Mouse (Mus musculus) layer of hippocampus, adult 2 months (tissue): ENCODE data around the gene Paqr8. TPM values are rescaled to one million over a fixed set of nuclear protein-coding genes. Genes with fewer than 3 reads are reported as not detected.

ENCODE experiments used
- DNase-seq, 2 experiments: peaks; one replicate each; pipeline ENCODE4 v3.0.0; 2022; ENCODE audit warnings: low spot score in 2 of 2
- H3K27ac ChIP-seq: fragments of 200-600 bp; 2 replicates; pipeline ENCODE4 v1.8.1; 2022
- H3K4me3 ChIP-seq: fragments of 200-600 bp; 2 replicates; pipeline ENCODE4 v1.8.1; 2022; ENCODE audit warnings: mild to moderate bottlenecking
- CTCF ChIP-seq: fragments of 200-600 bp; conservative IDR thresholded peaks from 2 replicates; pipeline ENCODE4 v1.8.1; 2022; ENCODE audit warnings: antibody characterized with exemption, mild to moderate bottlenecking, moderate library complexity
- long read RNA-seq, 2 experiments: library from polyadenylated mRNA; stranded (forward); transcript quantifications; one replicate each; pipeline ENCODE4 v2.0.0; 2021; ENCODE audit warnings: borderline mapping rate in 2 of 2
- total RNA-seq, 2 experiments: library from RNA; stranded (reverse); gene quantifications; 2 replicates each; pipeline ENCODE4 v1.2.3; 2021

The Paqr8 gene
- total RNA-seq = 100 to 1,000 TPM; 143 to 157 TPM
- long read RNA-seq, experiment 1, full-length matches to known transcripts = 29 of 79 reads
- long read RNA-seq, experiment 1, partial matches to known transcripts = 1 of 79 reads
- long read RNA-seq, experiment 1, other reads (novel, unspliced or antisense) = 49 of 79 reads
- long read RNA-seq, experiment 2, full-length matches to known transcripts = 32 of 110 reads
- long read RNA-seq, experiment 2, partial matches to known transcripts = 4 of 110 reads
- long read RNA-seq, experiment 2, other reads (novel, unspliced or antisense) = 74 of 110 reads

DNA sequence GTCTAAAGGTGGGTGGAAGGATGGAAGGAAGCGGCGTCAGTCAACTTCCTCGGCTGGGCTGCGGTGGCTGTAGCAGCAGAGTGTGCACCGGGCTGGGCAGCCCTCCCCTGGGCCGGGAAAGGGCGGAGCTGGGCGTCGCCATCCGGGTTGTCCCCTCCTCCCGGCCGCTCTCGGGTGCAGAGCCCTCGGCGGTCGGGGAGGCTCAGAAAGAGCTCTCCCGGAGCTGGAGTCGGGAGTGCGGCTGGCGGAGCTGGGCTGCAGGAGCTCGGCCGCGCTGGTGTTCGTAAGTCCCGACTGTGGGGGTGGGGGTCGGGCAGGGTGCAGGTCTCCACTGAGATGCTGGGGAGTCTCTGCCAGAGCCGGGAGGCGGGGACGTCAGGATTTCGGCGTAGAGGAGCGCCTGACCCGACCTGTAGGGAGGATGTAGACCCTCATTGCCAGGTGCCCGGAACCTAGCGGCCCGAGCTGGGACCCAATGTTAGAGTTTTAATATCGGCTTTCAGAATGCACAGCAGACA, at the start of gene Paqr8:
Gene Paqr8 (plus strand): TSS at position 203 of the 518 bp plus-strand sequence.
- Histone ChIP-seq H3K27ac (peak within 1 kb of the TSS; percentile 94), H3K4me3 (peak within 1 kb of the TSS; percentile 96)
- TF ChIP-seq CTCF = no peak
- DNase-seq = peak; percentile 91

DNA sequence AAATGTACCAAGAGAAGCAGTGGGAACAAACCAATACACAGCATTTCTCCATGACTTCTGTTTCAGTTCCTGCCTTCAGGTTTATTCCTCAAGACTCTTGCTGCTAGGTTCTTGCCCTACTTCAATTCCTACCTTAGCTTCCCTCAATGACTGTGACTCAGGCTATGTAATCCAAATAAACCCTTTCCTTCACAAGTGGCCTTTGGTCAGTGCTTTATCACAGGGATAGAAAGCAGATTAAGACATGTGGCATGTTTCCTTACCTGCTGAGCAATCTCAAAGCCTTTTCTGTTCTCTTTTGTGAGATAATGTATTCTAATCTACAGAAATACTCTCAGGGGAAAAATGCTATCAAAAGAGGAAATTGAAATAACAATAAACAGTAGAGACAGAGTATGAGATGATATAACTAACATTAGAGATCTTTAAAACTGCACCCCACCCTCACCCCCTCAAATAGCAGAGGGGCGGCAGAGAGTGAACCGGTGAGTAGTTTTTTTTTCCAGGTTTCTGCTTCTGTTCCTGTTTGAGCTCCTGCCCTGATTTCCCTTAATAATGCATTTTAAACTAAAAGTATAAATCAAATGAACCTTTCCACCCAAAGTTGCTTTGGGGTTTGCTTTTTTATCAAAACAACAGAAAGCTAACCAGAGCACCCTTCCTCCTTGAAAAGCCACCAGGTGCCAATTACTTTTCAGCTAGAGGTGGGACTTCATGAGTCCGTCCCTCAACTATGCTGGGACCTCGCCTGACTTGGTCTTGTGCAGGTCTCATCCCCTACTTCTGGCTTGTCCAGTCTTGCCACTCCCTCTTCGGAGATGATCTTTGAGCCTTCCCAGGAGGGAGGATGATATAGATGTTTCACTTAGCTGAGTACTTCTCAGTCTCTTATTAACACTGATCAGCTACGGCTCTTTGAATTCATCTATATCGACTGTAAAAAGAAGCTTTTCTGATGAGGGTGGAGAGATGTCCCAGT, 33.2 kb upstream of the Paqr8 start:
- TF ChIP-seq CTCF = no peak
- Histone ChIP-seq H3K27ac (no peak overlapping the region), H3K4me3 (no peak overlapping the region)
- no peak for DNase-seq

DNA sequence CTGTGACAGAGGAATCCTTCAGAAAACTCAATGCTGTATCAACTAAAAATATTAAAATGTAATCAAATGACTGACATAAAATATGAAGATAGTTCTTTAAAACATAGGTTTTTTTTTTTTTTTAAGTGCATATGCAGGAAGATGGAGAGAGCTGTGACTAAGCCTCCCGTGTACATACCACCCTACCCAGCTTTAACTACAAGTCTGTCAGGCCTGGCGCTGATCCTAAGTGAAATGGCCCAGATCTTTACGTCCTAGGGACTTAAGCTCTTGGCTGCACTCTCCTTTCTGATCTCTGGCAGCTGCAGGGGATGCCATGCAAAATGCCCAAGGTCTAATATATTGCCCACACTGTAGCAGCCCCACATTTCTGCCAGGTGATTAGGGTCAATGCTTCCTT, 29.6 kb upstream of the Paqr8 start:
- H3K27ac ChIP-seq = no peak overlapping the region
- no peak for DNase-seq
- no peak for TF ChIP-seq CTCF
- no peak overlapping the region for H3K4me3 ChIP-seq

DNA sequence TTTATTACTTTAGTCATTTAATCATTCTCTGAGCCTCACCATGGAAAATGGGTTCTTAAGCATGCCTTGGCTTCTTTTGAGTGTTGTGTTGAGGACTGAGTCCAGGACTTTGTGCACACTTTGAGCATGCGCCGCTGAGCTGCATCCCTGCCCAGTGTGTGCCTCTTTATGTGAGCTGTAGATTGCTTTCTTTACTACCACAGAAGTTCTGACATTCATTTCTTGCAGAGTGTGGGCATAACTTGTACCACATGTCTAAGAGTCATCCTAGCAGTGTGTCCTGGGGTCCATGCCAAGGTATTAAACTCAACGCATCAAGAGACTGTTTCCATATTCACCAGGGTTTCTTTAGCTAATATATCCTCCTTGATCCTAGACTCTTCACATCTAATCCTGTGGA, 28.5 kb upstream of the Paqr8 start:
- TF ChIP-seq CTCF = no peak
- no peak for DNase-seq
- H3K4me3 ChIP-seq = no peak overlapping the region
- no peak overlapping the region for H3K27ac ChIP-seq

DNA sequence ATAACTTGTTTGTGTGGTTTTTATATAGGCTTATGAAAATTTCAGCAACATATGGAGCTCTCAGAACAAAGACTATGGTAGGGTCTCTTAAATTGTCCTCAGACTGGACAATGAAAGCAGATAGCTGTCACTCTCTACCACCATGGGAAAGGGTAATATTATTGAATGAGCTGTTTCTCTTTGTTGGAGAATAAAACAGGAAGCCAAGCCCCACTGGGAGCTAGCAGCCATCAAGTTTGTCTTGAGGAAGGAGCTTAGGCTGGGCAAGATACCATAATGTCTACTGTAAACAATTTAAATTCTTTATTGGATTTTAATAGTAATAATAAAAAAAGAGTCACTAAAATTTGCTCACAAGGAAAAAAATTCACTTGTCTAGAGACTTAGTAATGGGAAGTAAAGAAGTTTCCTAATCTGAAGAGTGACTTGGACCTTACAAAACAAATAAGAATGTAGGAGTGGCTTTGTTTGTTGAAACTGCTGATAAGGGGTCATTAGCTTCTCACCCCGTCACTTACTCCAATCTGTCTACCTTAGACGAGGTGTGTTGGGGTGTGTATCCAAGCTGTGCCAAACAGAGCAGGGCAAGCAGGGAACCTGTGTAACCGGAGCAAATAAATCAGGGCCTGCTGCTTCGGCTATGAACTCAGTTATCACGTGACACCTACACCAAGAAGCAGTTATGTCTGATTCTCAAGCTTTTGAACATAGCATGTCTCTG, 26.8 kb upstream of the Paqr8 start:
- no peak overlapping the region for H3K4me3 ChIP-seq
- DNase-seq = no peak
- no peak overlapping the region for H3K27ac ChIP-seq
- TF ChIP-seq CTCF = no peak

DNA sequence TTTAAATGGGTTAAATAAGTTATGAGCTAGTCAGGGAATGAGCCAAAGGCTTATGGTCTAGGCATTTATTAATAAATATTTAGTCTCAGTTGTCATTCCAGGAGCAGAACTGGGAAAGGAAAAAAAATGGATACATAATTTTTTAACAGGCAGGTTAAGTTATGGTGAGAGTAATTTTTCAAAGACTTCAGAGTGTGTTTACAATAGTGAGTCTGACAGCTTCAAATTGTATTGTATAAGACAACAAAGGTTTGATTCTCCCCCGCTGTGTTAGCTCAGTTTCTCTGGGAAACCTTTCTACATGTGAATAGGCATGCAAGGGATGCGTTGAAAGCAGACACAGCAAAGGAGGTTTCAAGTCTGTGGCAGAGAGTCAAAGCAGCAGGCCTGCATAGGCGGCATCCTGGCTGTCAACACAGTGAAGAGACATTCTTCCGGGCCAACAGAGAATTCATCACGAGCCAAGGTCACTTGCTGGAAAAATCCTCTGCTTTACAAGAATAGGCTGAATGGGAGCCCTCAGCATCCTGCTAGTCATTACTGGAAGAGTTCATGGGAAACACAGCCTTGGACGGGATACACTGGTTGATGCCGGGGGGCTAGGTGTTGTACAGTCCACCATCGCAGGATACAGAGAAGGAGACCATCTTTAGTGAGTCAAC, 23.0 kb upstream of the Paqr8 start:
- no peak for DNase-seq
- no peak overlapping the region for H3K27ac ChIP-seq
- no peak overlapping the region for H3K4me3 ChIP-seq
- no peak for TF ChIP-seq CTCF

DNA sequence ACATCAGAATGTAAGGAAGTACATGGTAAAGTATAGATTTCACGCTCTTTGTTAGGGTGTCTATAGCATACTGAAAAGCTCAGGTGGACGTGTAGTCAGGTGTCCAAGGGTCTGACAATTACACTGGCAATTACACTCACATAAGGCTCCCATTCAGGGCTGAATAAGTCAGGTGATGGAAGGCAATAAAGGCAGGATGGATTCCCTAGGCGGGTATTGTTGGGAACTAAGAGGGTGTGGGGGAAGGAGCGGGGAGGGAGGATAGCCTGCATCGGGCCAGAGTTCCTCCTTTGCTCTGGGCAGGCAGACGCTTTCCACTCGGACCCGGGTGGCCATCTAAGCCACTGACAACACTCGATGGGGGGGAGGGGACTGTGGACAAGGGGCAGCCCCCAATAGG, 22.4 kb upstream of the Paqr8 start:
- no peak overlapping the region for H3K27ac ChIP-seq

DNA sequence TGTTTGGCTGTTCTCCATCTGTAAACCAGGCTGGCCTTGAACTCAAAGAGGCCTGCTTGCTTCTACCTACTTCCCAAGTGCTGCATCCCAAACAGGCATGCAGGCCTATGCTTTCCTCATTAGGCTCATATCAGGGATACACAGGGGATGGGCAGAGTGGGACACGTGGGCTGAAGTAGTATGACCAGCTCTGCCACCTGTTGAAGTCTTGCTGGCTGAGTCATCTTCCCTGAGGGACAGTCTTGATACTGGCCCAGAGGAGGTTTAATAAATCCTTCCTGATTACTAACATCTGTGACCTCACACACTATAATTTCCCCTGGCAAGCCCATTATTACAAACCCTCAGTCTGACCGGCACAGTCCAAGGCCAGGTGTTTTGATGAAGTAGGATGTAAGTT, 19.5 kb upstream of the Paqr8 start:
- H3K4me3 ChIP-seq = no peak overlapping the region
- no peak for TF ChIP-seq CTCF
- no peak for DNase-seq

More for the DNA sequence above, 22.4 kb upstream of the Paqr8 start:
- no peak for DNase-seq
- no peak for TF ChIP-seq CTCF
- no peak overlapping the region for H3K4me3 ChIP-seq

DNA sequence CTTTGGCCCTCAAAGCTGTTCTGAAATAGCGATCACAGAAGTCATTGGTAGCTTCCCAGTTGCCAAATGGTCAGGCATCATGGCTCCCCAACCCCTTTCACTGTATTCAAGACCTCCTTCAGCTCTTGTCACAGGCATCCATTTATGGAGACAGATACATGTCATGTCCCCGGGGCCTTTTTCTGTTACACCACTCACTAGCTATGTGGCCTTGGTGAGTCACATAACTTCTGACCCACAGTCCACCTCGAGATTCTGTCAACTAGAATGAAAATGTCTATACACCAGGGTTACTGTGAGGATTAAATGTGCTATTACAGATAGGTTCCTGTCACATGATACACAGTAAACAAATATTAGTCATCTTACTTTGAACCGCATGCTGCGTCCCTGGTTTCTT, 17.9 kb upstream of the Paqr8 start:
- no peak for TF ChIP-seq CTCF
- no peak for DNase-seq
- Histone ChIP-seq H3K27ac (no peak overlapping the region), H3K4me3 (no peak overlapping the region)

More for the DNA sequence above, 19.5 kb upstream of the Paqr8 start:
- no peak overlapping the region for H3K27ac ChIP-seq

DNA sequence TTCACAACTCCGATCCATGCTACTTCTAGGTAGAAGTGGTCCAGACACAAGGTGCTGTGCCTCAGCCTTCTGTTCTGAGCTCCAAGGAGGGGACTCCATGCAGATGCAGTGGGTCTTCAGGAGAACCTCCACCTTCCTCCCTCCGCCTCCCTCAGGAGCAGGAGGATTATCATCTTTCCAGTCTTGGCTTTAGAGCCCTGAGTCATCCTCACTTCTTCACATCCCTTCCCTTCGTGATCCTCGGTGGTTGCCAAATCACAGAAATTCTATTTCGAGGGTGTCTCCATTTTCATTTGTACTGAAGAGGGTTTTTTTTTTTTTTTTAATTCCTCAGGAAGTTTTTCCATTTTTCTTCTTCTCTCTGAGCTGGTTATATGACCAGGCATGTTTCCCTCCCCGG, 16.3 kb upstream of the Paqr8 start:
- no peak for DNase-seq
- H3K27ac ChIP-seq = no peak overlapping the region
- no peak overlapping the region for H3K4me3 ChIP-seq
- no peak for TF ChIP-seq CTCF

DNA sequence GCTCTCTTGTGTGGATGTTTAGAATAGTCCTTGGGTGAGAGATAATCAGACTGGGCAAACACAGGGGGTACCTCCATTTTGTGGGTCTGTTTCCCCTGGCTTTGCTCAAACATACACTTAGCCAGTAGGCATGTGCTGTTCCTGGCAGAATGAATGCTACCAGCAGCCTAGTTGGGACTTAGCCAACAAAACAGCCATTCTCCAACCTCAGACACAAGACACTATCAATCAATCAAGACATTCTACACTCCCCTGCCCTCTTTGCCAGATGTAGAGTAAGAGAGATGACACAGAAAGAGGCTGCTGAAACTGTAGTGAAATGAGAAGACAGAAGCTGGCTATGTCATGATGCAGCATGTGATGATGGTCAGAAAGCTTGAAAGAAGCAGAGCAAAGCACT, 13.1 kb upstream of the Paqr8 start:
- no peak for TF ChIP-seq CTCF
- no peak overlapping the region for H3K27ac ChIP-seq
- no peak for DNase-seq
- H3K4me3 ChIP-seq = no peak overlapping the region

DNA sequence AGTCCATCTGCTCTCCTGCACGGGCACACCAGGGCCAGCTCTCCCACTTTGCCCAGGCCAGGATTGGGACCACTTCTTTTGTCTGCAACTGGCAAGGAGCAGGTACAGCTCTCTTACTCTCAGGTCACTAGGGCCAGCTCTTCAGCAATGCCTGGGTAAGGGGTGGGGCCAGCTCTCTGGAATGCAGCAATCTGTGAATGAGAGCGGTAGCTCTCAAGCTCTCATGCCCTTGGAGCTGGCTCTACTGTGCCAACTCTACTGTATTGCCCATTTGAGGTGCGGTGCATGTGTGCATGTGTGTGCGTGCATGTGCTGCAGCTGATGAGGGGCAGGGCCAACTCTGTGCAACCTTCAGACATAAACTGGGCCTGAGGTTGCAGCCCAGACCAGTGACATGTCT, 11.0 kb upstream of the Paqr8 start:
- TF ChIP-seq CTCF = no peak

More for the DNA sequence above, 11.0 kb upstream of the Paqr8 start:
- Histone ChIP-seq H3K27ac (no peak overlapping the region), H3K4me3 (no peak overlapping the region)
- DNase-seq = no peak
